Mouse (Mus musculus) liver, postnatal 0 days (tissue): ENCODE measurements around the gene Smg6. TPM values are rescaled to one million over a fixed set of nuclear protein-coding genes. Genes with fewer than 3 reads are reported as not detected.

Experiments
- ATAC-seq: fragments of 200-750 bp; cut with Nextera tagmentation; 2 replicates; pipeline ENCODE4 v1.8.0; 2017; ENCODE audit warnings: mild to moderate bottlenecking, moderate library complexity
- DNase-seq: peaks from one replicate; pipeline ENCODE4 v3.0.0-alpha.2; 2016
- H3K27ac ChIP-seq: fragments of 300-500 bp; sonication (generic); 2 replicates; pipeline ENCODE4 v1.5.1; 2014; ENCODE audit warnings: antibody characterized with exemption, moderate library complexity, mild to moderate bottlenecking, low read depth
- H3K27me3 ChIP-seq: fragments of 300-500 bp; sonication (generic); 2 replicates; pipeline ENCODE4 v1.6.1; 2014; ENCODE audit warnings: low read length, control low read depth, mixed read lengths; ENCODE audit not compliant: insufficient read depth
- H3K36me3 ChIP-seq: fragments of 300-500 bp; sonication (generic); replicated peaks from 2 replicates; pipeline ENCODE4 v1.6.1; 2014; ENCODE audit warnings: mild to moderate bottlenecking, control low read depth, low read length, moderate library complexity, mixed read lengths; ENCODE audit not compliant: insufficient read depth
- H3K4me1 ChIP-seq: fragments of 300-500 bp; sonication (generic); 2 replicates; pipeline ENCODE4 v1.6.1; 2014; ENCODE audit warnings: antibody characterized with exemption, mild to moderate bottlenecking, control low read depth; ENCODE audit not compliant: insufficient read depth
- H3K4me2 ChIP-seq: fragments of 300-500 bp; sonication (generic); 2 replicates; pipeline ENCODE4 v1.6.1; 2014; ENCODE audit warnings: low read depth, mild to moderate bottlenecking, low read length, moderate library complexity, mixed read lengths
- H3K4me3 ChIP-seq: fragments of 300-500 bp; sonication (generic); 2 replicates; pipeline ENCODE4 v1.5.1; 2014; ENCODE audit warnings: low read depth, low read length
- H3K9ac ChIP-seq: fragments of 300-500 bp; sonication (generic); replicated peaks from 2 replicates; pipeline ENCODE4 v1.6.1; 2014; ENCODE audit warnings: mild to moderate bottlenecking, moderate library complexity
- H3K9me3 ChIP-seq: fragments of 300-500 bp; sonication (generic); 2 replicates; pipeline ENCODE4 v1.6.1; 2016; ENCODE audit warnings: mild to moderate bottlenecking, control low read depth, low read length, mixed read lengths
- CTCF ChIP-seq: sonication (generic); IDR thresholded peaks from 2 replicates; pipeline ENCODE4 v1.5.1; 2016; ENCODE audit warnings: antibody characterized with exemption, low read depth
- EP300 ChIP-seq: IDR thresholded peaks from 2 replicates; pipeline ENCODE4 v1.6.1; 2016; ENCODE audit warnings: antibody characterized with exemption, low read depth, mild to moderate bottlenecking
- WGBS: fragments of 180-500 bp; shearing (Covaris S2); extraction: QIAGEN DNeasy Blood & Tissue Kit; methylation state at CpG from one replicate; pipeline ENCODE4 v1.1.7; 2014; ENCODE audit not compliant: insufficient replicate concordance; 5-methylcytosine and 5-hydroxymethylcytosine counted together
- polyA plus RNA-seq: library from polyadenylated mRNA; unstranded; fragments of >200 nt; fragmentation: Nextera tagmentation; extraction: Ambion mirVana; gene quantifications from 2 replicates; pipeline ENCODE4 v1.2.1, GENCODE M21; 2015

Smg6 gene
- polyA plus RNA-seq, 1 experiment from 2014 or later: 4.7 TPM

DNA sequence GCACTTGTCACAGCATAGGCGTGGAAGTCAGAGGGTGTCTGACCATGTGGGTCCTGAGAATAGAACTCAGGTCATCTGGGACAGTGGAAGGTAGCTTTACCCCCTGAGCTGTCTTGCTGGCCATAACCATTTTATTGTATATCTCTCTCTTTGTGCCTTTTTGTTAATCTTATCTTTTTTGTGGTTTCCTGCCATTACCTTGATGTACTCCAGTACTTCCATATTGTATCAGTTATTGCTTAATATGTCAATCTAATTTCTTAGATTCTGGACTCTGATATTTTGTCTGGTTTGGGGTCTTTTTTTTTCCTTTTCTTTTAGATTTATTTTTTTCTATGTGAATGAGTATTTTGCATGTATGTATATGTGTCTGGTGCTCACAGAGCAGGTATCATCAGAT, 138.6 kb downstream of the Smg6 start:
- no peaks in the 10 kb centered on the region for H3K36me3 ChIP-seq
- DNase-seq (no peak), ATAC-seq (no peak)
- no peaks in the 10 kb centered on the region for H3K9me3 ChIP-seq
- no peaks in the 10 kb centered on the region for H3K27me3 ChIP-seq
- H3K4me3 ChIP-seq: no peak overlapping the region
- H3K27ac ChIP-seq: no peak overlapping the region
- no peak for TF ChIP-seq EP300
- TF ChIP-seq CTCF: no peak
- H3K4me1 ChIP-seq: no peaks in the 10 kb centered on the region
- 81% methylated on average over 1 of the region's 1 CpGs for WGBS
- no peak overlapping the region for H3K9ac ChIP-seq
- no peak overlapping the region for H3K4me2 ChIP-seq

DNA sequence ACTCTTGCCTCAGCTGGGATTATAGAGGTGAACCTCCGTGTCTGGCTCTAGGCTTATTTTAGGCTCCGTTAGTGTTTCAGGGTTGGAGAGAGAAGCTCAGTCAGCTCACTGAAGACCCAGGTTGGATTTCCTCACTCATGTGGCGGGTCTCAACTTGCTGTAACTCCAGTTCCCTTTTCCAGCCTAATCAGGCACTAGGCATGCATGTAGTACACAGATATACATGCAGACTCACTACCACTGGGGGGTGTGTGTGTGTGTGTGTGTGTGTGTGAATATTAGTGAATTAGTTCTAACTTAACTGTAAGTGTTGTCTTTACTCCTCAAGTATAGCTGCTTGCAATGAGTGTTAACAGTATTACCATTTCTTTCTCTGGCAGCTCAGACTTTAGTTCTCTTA, 145.7 kb downstream of the Smg6 start:
- no peak for DNase-seq
- 52% methylated on average over 3 of the region's 3 CpGs for WGBS

DNA sequence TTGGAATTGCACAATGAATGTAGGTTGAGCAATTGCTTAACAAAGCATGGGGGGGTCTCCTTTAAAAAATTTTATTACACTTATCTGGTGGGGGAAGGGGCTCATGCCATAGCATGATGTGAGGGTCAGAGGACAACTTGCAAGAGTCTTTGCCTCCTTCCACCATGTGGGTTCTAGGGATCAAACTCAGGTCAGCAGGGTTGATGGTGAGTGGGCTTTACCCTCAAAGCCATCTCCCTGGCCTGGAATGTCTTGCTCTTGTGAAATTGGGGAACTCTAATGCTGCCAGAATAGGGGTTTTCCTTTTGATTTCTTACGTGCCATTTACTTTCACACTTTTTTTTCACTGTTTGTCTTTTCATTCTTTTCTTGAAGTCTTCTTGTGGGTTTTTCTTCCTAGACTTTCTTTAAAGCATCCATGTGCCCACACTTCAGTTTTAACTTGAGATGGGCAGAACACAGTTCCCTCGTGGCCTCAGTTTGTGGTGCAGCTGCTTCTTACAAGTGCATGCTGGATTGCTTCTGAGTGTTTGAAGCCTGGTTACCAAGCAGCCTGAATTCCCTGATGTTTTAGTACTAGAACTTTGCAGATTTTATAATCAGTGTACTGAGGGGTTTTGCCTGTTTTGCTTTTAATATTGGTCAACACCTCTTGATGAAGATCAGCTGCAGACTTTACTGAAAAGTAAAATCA, 147.5 kb downstream of the Smg6 start:
- H3K4me1 ChIP-seq: no peaks in the 10 kb centered on the region
- no peak overlapping the region for H3K4me3 ChIP-seq
- DNase-seq (no peak), ATAC-seq (no peak)
- H3K9me3 ChIP-seq: no peaks in the 10 kb centered on the region
- H3K36me3 ChIP-seq: no peaks in the 10 kb centered on the region
- no peak for TF ChIP-seq CTCF
- TF ChIP-seq EP300: no peak
- H3K27ac ChIP-seq: no peak overlapping the region
- H3K9ac ChIP-seq: no peak overlapping the region
- WGBS: 59% methylated on average over 2 of the region's 2 CpGs
- no peak overlapping the region for H3K4me2 ChIP-seq
- no peaks in the 10 kb centered on the region for H3K27me3 ChIP-seq

More for the DNA sequence above, 145.7 kb downstream of the Smg6 start:
- H3K4me3 ChIP-seq: no peak overlapping the region
- no peaks in the 10 kb centered on the region for H3K27me3 ChIP-seq
- no peak overlapping the region for H3K27ac ChIP-seq
- no peak for TF ChIP-seq CTCF
- TF ChIP-seq EP300: no peak
- no peak overlapping the region for H3K4me2 ChIP-seq
- H3K9me3 ChIP-seq: no peaks in the 10 kb centered on the region
- no peak overlapping the region for H3K9ac ChIP-seq
- no peak for ATAC-seq
- no peaks in the 10 kb centered on the region for H3K4me1 ChIP-seq
- H3K36me3 ChIP-seq: no peaks in the 10 kb centered on the region

DNA sequence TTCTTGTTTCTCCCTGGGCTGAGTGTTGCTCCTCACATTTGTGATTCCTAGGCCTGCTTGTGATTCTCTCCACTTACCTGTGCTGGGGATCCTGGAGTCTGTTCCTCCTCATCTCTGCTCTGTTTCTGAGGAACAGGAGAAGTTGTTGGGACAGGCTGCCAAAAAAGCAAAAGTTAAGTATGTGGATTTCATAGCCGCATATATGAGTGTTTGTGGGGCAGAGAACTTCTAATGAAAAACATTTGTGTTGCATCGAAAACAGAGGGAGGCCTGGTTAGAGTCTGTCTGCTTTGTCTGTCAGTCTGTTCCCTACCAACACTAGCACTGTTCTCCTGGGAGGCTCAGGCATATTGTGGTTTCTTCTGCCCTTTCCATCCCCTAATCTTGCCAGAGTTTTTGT, 148.1 kb downstream of the Smg6 start:
- Histone ChIP-seq H3K36me3 (no peaks in the 10 kb centered on the region), H3K9ac (no peak overlapping the region), H3K4me1 (no peaks in the 10 kb centered on the region), H3K9me3 (no peaks in the 10 kb centered on the region), H3K27me3 (no peaks in the 10 kb centered on the region), H3K4me2 (no peak overlapping the region), H3K4me3 (no peak overlapping the region), H3K27ac (no peak overlapping the region)
- DNase-seq (no peak), ATAC-seq (no peak)
- 87% methylated on average over 2 of the region's 2 CpGs for WGBS
- no peak for TF ChIP-seq CTCF
- no peak for TF ChIP-seq EP300

DNA sequence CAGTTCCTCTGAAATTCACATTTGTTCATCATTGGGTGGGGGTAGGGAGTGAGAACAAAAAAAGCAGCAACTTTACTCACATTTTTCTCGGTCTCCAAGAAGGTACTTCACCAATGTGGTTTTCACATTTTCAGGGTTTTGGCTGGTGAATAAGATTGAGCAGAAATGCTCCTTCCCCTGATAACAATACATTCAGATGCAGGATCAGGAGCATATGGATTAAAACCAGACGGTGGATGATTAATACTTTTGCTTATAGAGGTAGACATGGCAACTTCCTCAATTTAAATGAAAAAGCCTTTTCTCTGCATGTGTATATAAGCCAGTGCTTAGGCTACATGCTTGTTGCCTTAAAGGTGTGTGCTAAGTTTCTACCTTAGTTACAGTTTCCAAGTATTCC, 148.9 kb downstream of the Smg6 start:
- no peak overlapping the region for H3K27ac ChIP-seq
- H3K9me3 ChIP-seq: no peaks in the 10 kb centered on the region
- no peaks in the 10 kb centered on the region for H3K27me3 ChIP-seq
- no peak overlapping the region for H3K4me2 ChIP-seq
- H3K9ac ChIP-seq: no peak overlapping the region
- ATAC-seq (no peak), DNase-seq (no peak)
- TF ChIP-seq CTCF: no peak
- TF ChIP-seq EP300: no peak
- no peaks in the 10 kb centered on the region for H3K4me1 ChIP-seq
- WGBS: 37% methylated on average over 2 of the region's 2 CpGs
- H3K4me3 ChIP-seq: no peak overlapping the region
- no peaks in the 10 kb centered on the region for H3K36me3 ChIP-seq

DNA sequence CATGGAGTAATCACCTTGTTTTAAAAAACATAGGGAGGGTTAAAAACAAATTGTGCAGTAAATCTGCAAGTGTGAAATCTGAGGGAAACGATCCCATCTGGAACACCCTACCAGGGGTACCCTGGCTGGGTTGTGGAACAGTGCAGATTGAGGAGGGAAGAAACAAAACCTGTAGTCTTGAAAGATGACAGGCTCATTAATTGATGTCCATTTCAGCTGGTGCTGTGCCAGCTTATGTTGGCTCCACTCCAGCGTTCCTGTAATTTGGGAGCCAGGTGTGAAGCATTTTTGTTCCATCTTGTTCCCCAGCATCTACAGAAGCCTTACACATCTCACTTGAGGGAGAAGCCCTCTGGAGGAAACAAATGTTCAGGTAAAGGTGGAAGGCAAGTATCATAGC, 153.0 kb downstream of the Smg6 start:
- no peaks in the 10 kb centered on the region for H3K9me3 ChIP-seq
- ATAC-seq (no peak), DNase-seq (no peak)
- H3K4me1 ChIP-seq: no peaks in the 10 kb centered on the region
- H3K9ac ChIP-seq: no peak overlapping the region
- 88% methylated on average over 2 of the region's 2 CpGs for WGBS
- H3K4me3 ChIP-seq: no peak overlapping the region
- no peak overlapping the region for H3K27ac ChIP-seq
- no peak overlapping the region for H3K4me2 ChIP-seq
- H3K36me3 ChIP-seq: peaks cover 5% of the 10 kb centered on the region; the same call in 1 of the 2 replicates
- TF ChIP-seq EP300: no peak
- no peak for TF ChIP-seq CTCF
- no peaks in the 10 kb centered on the region for H3K27me3 ChIP-seq
